Mouse (Mus musculus) splenic B cell, adult 2 months (primary cell): ENCODE measurements around the gene Glrx5.

Source experiments
- DNase-seq: peaks from one replicate; pipeline ENCODE4 v3.0.0-alpha.2; 2011; ENCODE audit warnings: low read depth, low spot score
- H3K27me3 ChIP-seq: 2 replicates; pipeline ENCODE4 v1.6.1; 2012; ENCODE audit warnings: mild to moderate bottlenecking, low read length, moderate library complexity, mixed read lengths; ENCODE audit not compliant: control insufficient read depth, poor library complexity, insufficient read depth, severe bottlenecking
- H3K36me3 ChIP-seq: 2 replicates; pipeline ENCODE4 v1.6.1; 2012; ENCODE audit warnings: mild to moderate bottlenecking, low read length, moderate library complexity, mixed read lengths; ENCODE audit not compliant: control insufficient read depth, poor library complexity, insufficient read depth, severe bottlenecking

Glrx5 gene

GRCm38 (mm10) chr12:105032147-105032831 lies at the start of gene Glrx5:
Gene Glrx5, plus strand, starts transcription at chr12:105032688.
- DNase-seq: peak; percentile 100
- Histone ChIP-seq H3K27me3 (no peaks in the 10 kb centered on the region), H3K36me3 (peaks cover 3% of the 10 kb centered on the region)

GRCm38 (mm10) chr12:104983476-104983875 lies 49.0 kb upstream of the Glrx5 start:
- Histone ChIP-seq H3K27me3 (no peaks in the 10 kb centered on the region), H3K36me3 (no peaks in the 10 kb centered on the region)
- no peak for DNase-seq

GRCm38 (mm10) chr12:104985088-104985487 lies 47.4 kb upstream of the Glrx5 start:
- Histone ChIP-seq H3K36me3 (no peaks in the 10 kb centered on the region), H3K27me3 (no peaks in the 10 kb centered on the region)
- DNase-seq: peak; percentile 66

- DNase-seq: no peak
- no peaks in the 10 kb centered on the region for H3K36me3 ChIP-seq
- H3K27me3 ChIP-seq: no peaks in the 10 kb centered on the region
These were observed 46.5 kb upstream of the Glrx5 start for GRCm38 (mm10) chr12:104986001-104986400.

- Histone ChIP-seq H3K27me3 (no peaks in the 10 kb centered on the region), H3K36me3 (no peaks in the 10 kb centered on the region)
- DNase-seq: no peak
These were observed 45.7 kb upstream of the Glrx5 start for GRCm38 (mm10) chr12:104986781-104987180.

GRCm38 (mm10) chr12:104987936-104988335 lies 44.6 kb upstream of the Glrx5 start:
- H3K36me3 ChIP-seq: no peaks in the 10 kb centered on the region
- H3K27me3 ChIP-seq: no peaks in the 10 kb centered on the region
- no peak for DNase-seq

- DNase-seq: peak; percentile 93
- no peaks in the 10 kb centered on the region for H3K27me3 ChIP-seq
- no peaks in the 10 kb centered on the region; the same call in 1 of the 2 replicates for H3K36me3 ChIP-seq
These were observed 41.6 kb upstream of the Glrx5 start for GRCm38 (mm10) chr12:104990741-104991454.

GRCm38 (mm10) chr12:104992123-104992741 lies 40.3 kb upstream of the Glrx5 start:
- no peak for DNase-seq
- H3K36me3 ChIP-seq: no peaks in the 10 kb centered on the region; the same call in 1 of the 2 replicates
- H3K27me3 ChIP-seq: no peaks in the 10 kb centered on the region

- no peak for DNase-seq
- no peaks in the 10 kb centered on the region; the same call in 1 of the 2 replicates for H3K36me3 ChIP-seq
- no peaks in the 10 kb centered on the region for H3K27me3 ChIP-seq
These were observed 39.6 kb upstream of the Glrx5 start for GRCm38 (mm10) chr12:104992838-104993237.

- no peaks in the 10 kb centered on the region for H3K27me3 ChIP-seq
These were observed 37.1 kb upstream of the Glrx5 start for GRCm38 (mm10) chr12:104995259-104995876.

GRCm38 (mm10) chr12:104996012-104996728 lies 36.3 kb upstream of the Glrx5 start:
- no peaks in the 10 kb centered on the region for H3K27me3 ChIP-seq
- DNase-seq: peak; percentile 36
- H3K36me3 ChIP-seq: no peaks in the 10 kb centered on the region; the same call in 1 of the 2 replicates

More at GRCm38 (mm10) chr12:104995259-104995876, 37.1 kb upstream of the Glrx5 start:
- H3K36me3 ChIP-seq: no peaks in the 10 kb centered on the region; the same call in 1 of the 2 replicates
- DNase-seq: peak; percentile 55

- H3K36me3 ChIP-seq: no peaks in the 10 kb centered on the region; the same call in 1 of the 2 replicates
- peak; percentile 31 for DNase-seq
- H3K27me3 ChIP-seq: no peaks in the 10 kb centered on the region
These were observed 35.3 kb upstream of the Glrx5 start for GRCm38 (mm10) chr12:104997159-104997558.

- H3K36me3 ChIP-seq: no peaks in the 10 kb centered on the region; the same call in 1 of the 2 replicates
- H3K27me3 ChIP-seq: no peaks in the 10 kb centered on the region
- DNase-seq: peak; percentile 46
These were observed 34.7 kb upstream of the Glrx5 start for GRCm38 (mm10) chr12:104997641-104998293.

GRCm38 (mm10) chr12:104998541-104998940 lies 33.9 kb upstream of the Glrx5 start:
- Histone ChIP-seq H3K36me3 (no peaks in the 10 kb centered on the region; the same call in 1 of the 2 replicates), H3K27me3 (no peaks in the 10 kb centered on the region)
- no peak for DNase-seq
